ENCODE assay signal across 24 mouse cellular contexts in genomic region chr11:88279006-88279405, GRCm38 (mm10). TPM values are rescaled to one million over a fixed set of nuclear protein-coding genes. Genes with fewer than 3 reads are reported as not detected.
A peak's percentile ranks its signal among the peaks of the same experiment; 100 is the strongest.
DNase-seq lines count a peak whose midpoint lies in the region; ATAC-seq and TF ChIP-seq lines count a peak whose summit lies in the region.
"Had no signal": no experiment of that assay in that cellular context is flagged by ENCODE, and none has a peak within 500 bp of the region (broad histone marks: within the 10 kb centered on the region; RNA-seq: fewer than 3 reads in every experiment).

No protein-coding gene starts in this region.

- no peak overlapping the region for H3K4me3 ChIP-seq in hindbrain, embryonic 10.5 days
- no peak overlapping the region for H3K4me3 ChIP-seq in hindbrain, embryonic 16.5 days (ENCODE audit: low read length)
- no peak overlapping the region for H3K4me3 ChIP-seq in midbrain, embryonic 10.5 days
- no peak overlapping the region for H3K4me3 ChIP-seq in midbrain, postnatal 0 days (ENCODE audit: low read depth, low read length)
- H3K4me3 ChIP-seq in embryonic facial prominence, embryonic 11.5 days (ENCODE audit: low read depth, low read length), result no peak overlapping the region
- H3K4me3 ChIP-seq in hindbrain, embryonic 14.5 days (replicated peaks; ENCODE audit: low read length), result no peak overlapping the region
- H3K4me3 ChIP-seq: intestine, embryonic 15.5 days; limb, embryonic 12.5 days; liver, embryonic 12.5 days; megakaryocyte, embryonic 14.5 days had no signal

- no peak for TF ChIP-seq CTCF in midbrain, postnatal 0 days (IDR thresholded peaks at IDR 0.05)

- 30% methylated on average over 4 of the region's 4 CpGs for WGBS in hindbrain, embryonic 10.5 days
- WGBS in hindbrain, embryonic 16.5 days, result 33% methylated on average over 4 of the region's 4 CpGs
- 42% methylated on average over 4 of the region's 4 CpGs for WGBS in midbrain, embryonic 10.5 days
- WGBS in midbrain, postnatal 0 days, result 49% methylated on average over 4 of the region's 4 CpGs
- 45% methylated on average over 4 of the region's 4 CpGs for whole genome bisulfite sequencing in embryonic facial prominence, embryonic 11.5 days
- 25% methylated on average over 4 of the region's 4 CpGs for WGBS in hindbrain, embryonic 14.5 days

- H3K4me1 ChIP-seq in hindbrain, embryonic 10.5 days (replicated peaks), result peaks cover 75% of the 10 kb centered on the region
- H3K4me1 ChIP-seq in hindbrain, embryonic 16.5 days (ENCODE audit: control insufficient read depth, insufficient read depth, low read depth, low read length), result peaks cover 32% of the 10 kb centered on the region
- peaks cover 75% of the 10 kb centered on the region for H3K4me1 ChIP-seq in midbrain, embryonic 10.5 days
- peaks cover 13% of the 10 kb centered on the region; the same call in 1 of the 2 replicates for H3K4me1 ChIP-seq in midbrain, postnatal 0 days (ENCODE audit: insufficient read depth, low read length)
- H3K4me1 ChIP-seq in embryonic facial prominence, embryonic 11.5 days (ENCODE audit: control insufficient read depth, insufficient read depth, low read length), result peaks cover 2% of the 10 kb centered on the region
- H3K4me1 ChIP-seq in hindbrain, embryonic 14.5 days (replicated peaks; ENCODE audit: control insufficient read depth, insufficient read depth, low read length), result peaks cover 42% of the 10 kb centered on the region
- H3K4me1 ChIP-seq: liver, embryonic 12.5 days had no signal

- no peaks in the 10 kb centered on the region for H3K27me3 ChIP-seq in hindbrain, embryonic 10.5 days (ENCODE audit: insufficient read depth, poor library complexity, severe bottlenecking)
- no peaks in the 10 kb centered on the region for H3K27me3 ChIP-seq in hindbrain, embryonic 16.5 days (replicated peaks; ENCODE audit: control insufficient read depth, insufficient read depth, low read length)
- H3K27me3 ChIP-seq in midbrain, embryonic 10.5 days (ENCODE audit: low read depth, poor library complexity, severe bottlenecking), result no peaks in the 10 kb centered on the region; the same call in 1 of the 2 replicates
- H3K27me3 ChIP-seq in midbrain, postnatal 0 days (ENCODE audit: insufficient read depth, low read length), result no peaks in the 10 kb centered on the region
- H3K27me3 ChIP-seq in embryonic facial prominence, embryonic 11.5 days (ENCODE audit: control insufficient read depth, insufficient read depth, low read length), result no peaks in the 10 kb centered on the region
- H3K27me3 ChIP-seq in hindbrain, embryonic 14.5 days (ENCODE audit: control insufficient read depth, insufficient read depth, low read length), result no peaks in the 10 kb centered on the region
- H3K27me3 ChIP-seq: intestine, embryonic 15.5 days had no signal

- no peak for ATAC-seq in hindbrain, embryonic 16.5 days
- no peak for ATAC-seq in midbrain, postnatal 0 days (ENCODE audit: low FRiP score)
- ATAC-seq in embryonic facial prominence, embryonic 11.5 days (replicated peaks; ENCODE audit: insufficient number of reproducible peaks, low FRiP score, low TSS enrichment, low read depth), result no peak
- no peak for ATAC-seq in hindbrain, embryonic 14.5 days (ENCODE audit: low FRiP score)
- ATAC-seq in CD4-positive, CD25-positive, alpha-beta regulatory T cell, adult 4 months, result no peak
- ATAC-seq: intestine, embryonic 15.5 days; liver, embryonic 12.5 days had no signal

- H3K9me3 ChIP-seq in hindbrain, embryonic 10.5 days, result 0 out of 2 replicates have a peak, but pooled peaks cover 4% of the 10 kb centered on the region
- H3K9me3 ChIP-seq in hindbrain, embryonic 16.5 days (ENCODE audit: control insufficient read depth, low read length), result no peaks in the 10 kb centered on the region
- peaks cover 7% of the 10 kb centered on the region; the same call in 1 of the 2 replicates for H3K9me3 ChIP-seq in midbrain, embryonic 10.5 days (replicated peaks)
- H3K9me3 ChIP-seq in midbrain, postnatal 0 days (ENCODE audit: low read length), result no peaks in the 10 kb centered on the region
- H3K9me3 ChIP-seq in embryonic facial prominence, embryonic 11.5 days (replicated peaks; ENCODE audit: control insufficient read depth, low read length), result no peaks in the 10 kb centered on the region
- H3K9me3 ChIP-seq in hindbrain, embryonic 14.5 days (ENCODE audit: control insufficient read depth, low read length), result 0 out of 2 replicates have a peak, but pooled peaks cover 4% of the 10 kb centered on the region
- H3K9me3 ChIP-seq: intestine, embryonic 15.5 days had no signal

- no peaks in the 10 kb centered on the region; the same call in 1 of the 2 replicates for H3K36me3 ChIP-seq in hindbrain, embryonic 10.5 days
- H3K36me3 ChIP-seq in hindbrain, embryonic 16.5 days (ENCODE audit: control insufficient read depth, insufficient read depth, low read length), result no peaks in the 10 kb centered on the region
- H3K36me3 ChIP-seq in midbrain, embryonic 10.5 days, result no peaks in the 10 kb centered on the region
- no peaks in the 10 kb centered on the region for H3K36me3 ChIP-seq in midbrain, postnatal 0 days (ENCODE audit: insufficient read depth, low read length)
- H3K36me3 ChIP-seq in embryonic facial prominence, embryonic 11.5 days (replicated peaks; ENCODE audit: control insufficient read depth, insufficient read depth, low read depth, low read length), result no peaks in the 10 kb centered on the region
- H3K36me3 ChIP-seq in hindbrain, embryonic 14.5 days (replicated peaks; ENCODE audit: control insufficient read depth, insufficient read depth), result no peaks in the 10 kb centered on the region
- H3K36me3 ChIP-seq: intestine, embryonic 15.5 days; limb, embryonic 12.5 days; liver, embryonic 12.5 days had no signal

- peak overlapping the region; percentile 97 for H3K27ac ChIP-seq in hindbrain, embryonic 10.5 days
- no peak overlapping the region for H3K27ac ChIP-seq in hindbrain, embryonic 16.5 days (ENCODE audit: low read depth, low read length)
- H3K27ac ChIP-seq in midbrain, embryonic 10.5 days (replicated peaks), result peak overlapping the region; percentile 97
- no peak overlapping the region for H3K27ac ChIP-seq in midbrain, postnatal 0 days (ENCODE audit: low read depth, low read length)
- no peak overlapping the region for H3K27ac ChIP-seq in embryonic facial prominence, embryonic 11.5 days (replicated peaks; ENCODE audit: low read depth, low read length)
- H3K27ac ChIP-seq in hindbrain, embryonic 14.5 days, result peak overlapping the region; percentile 65
- H3K27ac ChIP-seq: intestine, embryonic 15.5 days; limb, embryonic 12.5 days; liver, embryonic 12.5 days had no signal

- H3K4me2 ChIP-seq in hindbrain, embryonic 16.5 days (ENCODE audit: low read length), result no peak overlapping the region
- H3K4me2 ChIP-seq in midbrain, postnatal 0 days (ENCODE audit: low read depth, low read length, poor library complexity, severe bottlenecking), result no peak overlapping the region
- H3K4me2 ChIP-seq in embryonic facial prominence, embryonic 11.5 days (ENCODE audit: low read depth, low read length), result no peak overlapping the region
- H3K4me2 ChIP-seq in hindbrain, embryonic 14.5 days (replicated peaks), result no peak overlapping the region
- H3K4me2 ChIP-seq: intestine, embryonic 15.5 days; limb, embryonic 12.5 days; liver, embryonic 12.5 days had no signal

- no peak overlapping the region for H3K9ac ChIP-seq in hindbrain, embryonic 16.5 days (ENCODE audit: low read depth, low read length)
- H3K9ac ChIP-seq in midbrain, postnatal 0 days (replicated peaks; ENCODE audit: low read length, poor library complexity, severe bottlenecking), result no peak overlapping the region
- no peak overlapping the region for H3K9ac ChIP-seq in embryonic facial prominence, embryonic 11.5 days (replicated peaks; ENCODE audit: low read length)
- H3K9ac ChIP-seq in hindbrain, embryonic 14.5 days, result no peak overlapping the region
- H3K9ac ChIP-seq: intestine, embryonic 15.5 days; limb, embryonic 12.5 days; liver, embryonic 12.5 days had no signal

- peak; percentile 60 for DNase-seq in hindbrain, embryonic 10.5 days (ENCODE audit: low spot score)
- DNase-seq in midbrain, embryonic 10.5 days (ENCODE audit: low spot score), result peak; percentile 58
- DNase-seq in midbrain, postnatal 0 days (ENCODE audit: low spot score), result no peak
- peak; percentile 32 for DNase-seq in embryonic facial prominence, embryonic 11.5 days (ENCODE audit: low spot score)
- DNase-seq in hindbrain, embryonic 14.5 days (ENCODE audit: low spot score), result no peak
- DNase-seq: adrenal gland, adult 8-10 months; cerebellum, adult 9-10 months; gastrocnemius, postnatal 10 days; heart, adult 18-20 months; heart, postnatal 36 days; lung, adult 2 months; right cerebral cortex, adult 18-20 months had no signal

RNA-seq across cellular contexts. Expression of gene Ccdc182, which starts 14.9 kb away (rescaled TPM):
- polyA plus RNA-seq in hindbrain, embryonic 10.5 days (2016; fragmentation: Nextera tagmentation; extraction: Ambion mirVana), result 7.9 and 11.8 TPM in 2 replicates
- 0.13 TPM in 1 of 2 replicates, not detected in the other for polyA plus RNA-seq in hindbrain, embryonic 16.5 days (2015; fragmentation: Nextera tagmentation; extraction: Ambion mirVana)
- 4.7 and 6.0 TPM in 2 replicates for polyA plus RNA-seq in midbrain, embryonic 10.5 days (2016; fragmentation: Nextera tagmentation; extraction: Ambion mirVana)
- total RNA-seq in midbrain, postnatal 0 days (2014; rRNA removed), result not detected in 2 replicates
- 0.12 TPM in 1 of 2 replicates, not detected in the other for polyA plus RNA-seq in midbrain, postnatal 0 days (2015; fragmentation: Nextera tagmentation; extraction: Ambion mirVana)
- 1.7 and 2.6 TPM in 2 replicates for polyA plus RNA-seq in embryonic facial prominence, embryonic 11.5 days (2014; fragmentation: Nextera tagmentation; extraction: Ambion mirVana)
- 0.37 TPM in 1 of 2 replicates, not detected in the other for polyA plus RNA-seq in hindbrain, embryonic 14.5 days (2014; fragmentation: Nextera tagmentation; extraction: Ambion mirVana)
- polyA plus RNA-seq in CD4-positive, CD25-positive, alpha-beta regulatory T cell, adult 4 months (2017; shearing (Covaris generic)), result not detected
- total RNA-seq: common myeloid progenitor, adult 5-6 weeks; gastrocnemius, postnatal 10 days; heart, adult 18-20 months; heart, postnatal 36 days; layer of hippocampus, postnatal 10 days; left cerebral cortex, adult 8-10 months had no signal
- polyA plus RNA-seq: C2C12; heart, embryonic 14.5 days; intestine, embryonic 15.5 days; large intestine, adult 2 months; lung, adult 2 months had no signal

Comparison
In these comparisons a context has a peak if more than half of its experiments do, and no peak if none do; other contexts are left out.
1. DNase-seq: peak in hindbrain, embryonic 10.5 days (single experiment), midbrain, embryonic 10.5 days (single experiment) and embryonic facial prominence, embryonic 11.5 days (single experiment); none in midbrain, postnatal 0 days (single experiment) and hindbrain, embryonic 14.5 days (single experiment).
2. H3K27ac ChIP-seq: peak in hindbrain, embryonic 10.5 days (single experiment), midbrain, embryonic 10.5 days (single experiment) and hindbrain, embryonic 14.5 days (single experiment); none in hindbrain, embryonic 16.5 days (single experiment), midbrain, postnatal 0 days (single experiment) and embryonic facial prominence, embryonic 11.5 days (single experiment).